Mouse (Mus musculus): ENCODE measurements around the gene Fmo2.

The Fmo2 gene

GRCm38 (mm10) chr1:162853812-162854482, 44.6 kb downstream of the Fmo2 start:
- no peak for DNase-seq (ENCODE audit: low spot score in 2 of 2)

DNA sequence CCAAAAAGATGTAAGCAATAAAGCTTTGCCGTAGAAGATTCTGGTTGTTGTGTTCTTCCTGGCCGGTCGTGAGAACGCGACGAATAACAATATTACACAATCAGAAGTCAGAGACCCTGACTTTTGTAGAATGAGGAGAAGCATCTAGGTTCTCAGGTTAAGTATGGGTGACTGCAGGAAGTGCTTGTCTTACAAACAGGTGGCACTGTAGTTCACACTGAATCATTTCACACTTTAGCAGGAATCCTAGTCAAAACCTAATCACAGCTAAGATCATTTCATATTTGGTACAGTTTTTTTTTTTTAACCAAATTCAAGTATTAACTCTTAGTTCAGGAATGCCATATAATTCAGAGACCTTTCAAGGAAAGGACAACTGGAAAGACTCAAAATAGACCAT, 51.0 kb downstream of the Fmo2 start:
- DNase-seq (ENCODE audit: low spot score in 2 of 2) = no peak

- DNase-seq (ENCODE audit: low spot score in 2 of 2) = no peak
These were observed 58.3 kb downstream of the Fmo2 start for GRCm38 (mm10) chr1:162840211-162840610.

DNA sequence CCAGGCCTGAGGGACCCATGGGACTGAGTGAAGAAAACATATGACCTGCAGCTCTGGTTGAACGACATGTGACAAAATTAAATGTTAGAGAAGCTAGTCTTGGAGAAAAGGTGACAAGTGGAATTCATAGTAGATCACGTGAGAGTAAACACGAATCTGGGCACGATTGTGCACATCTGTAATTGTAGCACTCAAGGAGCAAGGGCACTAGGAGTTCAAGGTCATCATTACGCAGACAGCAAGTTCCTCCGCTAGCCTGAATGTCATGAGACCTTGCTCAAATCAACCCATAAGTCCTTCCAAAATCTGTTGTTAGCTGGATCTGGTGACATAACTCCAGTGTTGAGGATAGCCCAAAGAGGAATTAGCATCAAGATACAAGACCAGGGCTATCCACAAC, 59.5 kb downstream of the Fmo2 start:
- no peak for DNase-seq (ENCODE audit: low spot score in 2 of 2)

- DNase-seq (ENCODE audit: low spot score in 2 of 2) = no peak
These were observed 64.2 kb downstream of the Fmo2 start for GRCm38 (mm10) chr1:162834342-162834741.

DNA sequence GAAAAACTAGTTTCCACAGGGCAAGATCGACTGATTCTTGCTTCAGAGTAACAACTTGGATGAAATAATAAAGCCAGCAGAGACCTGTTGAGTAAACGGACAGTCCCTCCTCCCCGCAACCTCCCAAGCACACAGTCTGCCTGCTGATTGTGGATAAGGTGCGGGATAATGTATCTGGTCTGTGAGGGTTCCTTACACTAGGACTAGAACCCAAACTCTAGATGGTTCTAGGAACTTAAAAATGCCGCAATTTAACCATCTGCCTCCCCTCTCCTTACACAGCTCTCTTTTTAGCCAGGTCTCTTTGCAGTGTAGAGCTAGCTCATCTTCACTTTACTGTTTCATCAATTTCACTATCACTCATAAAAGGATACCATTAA, 66.0 kb downstream of the Fmo2 start:
- DNase-seq (ENCODE audit: low spot score in 2 of 2) = no peak

DNA sequence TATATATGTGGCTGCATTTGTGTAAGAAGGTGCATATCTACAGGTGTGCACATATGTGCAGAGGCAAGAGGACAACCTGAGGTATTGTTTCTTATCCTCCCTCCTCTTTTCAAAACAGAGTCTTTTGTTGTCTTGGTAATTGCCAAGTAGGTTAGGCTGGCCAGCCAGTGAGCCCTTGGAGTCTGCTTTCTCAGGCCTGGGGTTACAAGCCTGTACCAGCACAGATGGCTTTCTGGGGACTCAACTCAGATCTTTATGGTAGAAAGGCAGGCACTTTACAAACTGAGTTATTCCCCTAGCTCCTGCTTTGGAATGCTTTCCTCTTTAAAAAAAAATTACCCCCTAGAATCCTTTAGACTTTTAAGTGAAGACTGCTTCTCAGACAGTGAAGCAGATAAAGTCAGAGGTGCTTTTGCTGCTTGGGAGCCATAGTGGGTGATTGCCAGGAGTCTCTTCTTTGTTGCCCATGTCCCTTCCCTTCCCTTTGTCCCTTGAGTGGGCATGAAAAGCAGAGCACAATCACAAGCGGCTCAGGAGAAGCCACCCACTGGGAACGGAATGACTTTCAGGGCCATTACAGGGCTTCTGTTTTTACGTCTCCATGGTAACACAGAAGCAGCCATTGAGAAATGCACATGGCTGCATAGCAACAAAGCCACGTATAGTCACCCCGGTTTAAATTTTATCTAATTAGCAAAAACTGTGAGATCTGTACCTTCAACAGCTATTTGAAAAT, 66.5 kb downstream of the Fmo2 start:
- DNase-seq (ENCODE audit: low spot score in 2 of 2) = no peak

Measured in right cerebral cortex, adult 2 months (tissue).